Mouse (Mus musculus): ENCODE results near the gene Ap3s2. TPM values are rescaled to one million over a fixed set of nuclear protein-coding genes. Genes with fewer than 3 reads are reported as not detected.
A peak's percentile ranks its signal among the peaks of the same experiment; 100 is the strongest.

Ap3s2 gene
- 28.3 and 31.1 TPM in 2 replicates for polyA plus RNA-seq (2015; fragmentation: Nextera tagmentation; extraction: Ambion mirVana)

DNA sequence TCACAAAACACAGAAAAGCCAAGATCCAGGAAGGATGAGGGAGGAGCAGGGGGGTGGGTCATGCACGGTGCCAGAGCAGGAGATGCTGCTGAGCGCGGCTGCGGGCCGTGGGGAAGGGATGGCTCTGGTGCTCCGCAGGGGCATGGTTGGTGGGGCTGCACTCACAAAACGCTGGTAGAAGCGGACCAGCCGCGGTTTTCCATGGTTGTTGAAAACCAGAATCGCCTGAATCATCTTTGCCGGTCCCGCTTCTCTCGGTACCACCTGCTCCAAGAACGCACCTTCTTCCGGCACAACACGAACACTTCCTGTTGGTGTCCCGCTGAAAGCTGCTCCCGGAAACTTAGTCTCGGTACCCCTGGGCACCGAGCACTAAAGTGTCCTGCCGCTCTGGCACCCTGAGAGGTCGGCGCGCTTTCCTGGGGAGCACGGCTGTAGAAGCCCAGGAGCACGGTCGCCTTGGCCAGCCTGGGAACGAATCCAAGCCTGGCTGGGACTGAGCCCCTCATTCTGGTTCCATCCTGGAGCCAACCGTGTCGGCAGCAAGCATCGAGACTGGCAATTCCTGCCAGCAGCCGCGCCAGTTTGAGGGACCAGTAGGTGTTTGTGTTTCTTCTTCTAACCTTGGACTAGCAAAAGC is at the start of gene Ap3s2:
Gene Ap3s2 (minus strand): TSS at position 306 of the 640 bp plus-strand sequence.
- H3K27me3 ChIP-seq (replicated peaks) = no peaks in the 10 kb centered on the region
- peak within 1 kb of the TSS; percentile 80 for H3K4me2 ChIP-seq
- peak within 1 kb of the TSS; percentile 74 for H3K27ac ChIP-seq (replicated peaks)
- under 1% methylated on average over 34 of the region's 34 CpGs for WGBS
- H3K4me1 ChIP-seq = peaks cover 12% of the 10 kb centered on the region
- peak within 1 kb of the TSS; percentile 80 for H3K4me3 ChIP-seq
- peak within 1 kb of the TSS; percentile 88 for H3K9ac ChIP-seq
- H3K36me3 ChIP-seq = peaks cover 14% of the 10 kb centered on the region
- H3K9me3 ChIP-seq = no peaks in the 10 kb centered on the region
- peak; percentile 73; the same call in 1 of the 2 replicates for ATAC-seq (ENCODE audit: extremely low read depth, insufficient number of reproducible peaks, low FRiP score, low TSS enrichment)

- Histone ChIP-seq H3K4me1 (no peaks in the 10 kb centered on the region), H3K4me3 (no peak overlapping the region), H3K9ac (no peak overlapping the region), H3K9me3 (no peaks in the 10 kb centered on the region), H3K4me2 (no peak overlapping the region), H3K27ac (replicated peaks) (no peak overlapping the region), H3K36me3 (no peaks in the 10 kb centered on the region), H3K27me3 (replicated peaks) (no peaks in the 10 kb centered on the region)
- WGBS = 66% methylated on average over 6 of the region's 6 CpGs
- no peak for ATAC-seq (ENCODE audit: extremely low read depth, insufficient number of reproducible peaks, low FRiP score, low TSS enrichment)
These were observed 47.9 kb upstream of the Ap3s2 start for GRCm38 (mm10) chr7:79968326-79968725.

DNA sequence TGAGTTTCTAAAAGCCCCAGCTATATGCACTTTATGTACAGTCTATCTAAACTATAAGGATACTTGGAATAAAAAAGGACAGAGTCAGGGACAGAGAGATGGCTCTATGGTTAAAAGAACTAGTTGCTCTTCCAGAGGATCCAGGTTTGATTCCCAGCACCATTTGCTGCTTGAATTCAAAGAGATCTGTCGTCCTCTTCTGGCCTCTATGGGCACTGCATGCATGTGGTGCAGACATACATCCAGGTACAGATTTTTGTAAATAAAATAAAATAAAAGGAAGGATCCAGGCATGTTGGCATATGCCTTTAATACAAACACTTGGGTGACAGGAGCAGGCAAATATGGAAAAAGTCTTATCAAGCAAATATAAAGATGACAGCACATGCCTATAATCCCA is 41.2 kb upstream of the Ap3s2 start:
- ATAC-seq (ENCODE audit: extremely low read depth, insufficient number of reproducible peaks, low FRiP score, low TSS enrichment) = no peak
- Histone ChIP-seq H3K36me3 (no peaks in the 10 kb centered on the region), H3K9ac (no peak overlapping the region), H3K4me3 (no peak overlapping the region), H3K27ac (replicated peaks) (no peak overlapping the region), H3K27me3 (replicated peaks) (no peaks in the 10 kb centered on the region), H3K4me1 (no peaks in the 10 kb centered on the region), H3K4me2 (no peak overlapping the region), H3K9me3 (no peaks in the 10 kb centered on the region)
- WGBS = 33% methylated on average over 1 of the region's 1 CpGs

- WGBS = 69% methylated on average over 1 of the region's 1 CpGs
- Histone ChIP-seq H3K4me2 (no peak overlapping the region), H3K36me3 (no peaks in the 10 kb centered on the region), H3K27ac (replicated peaks) (no peak overlapping the region), H3K4me1 (no peaks in the 10 kb centered on the region), H3K4me3 (no peak overlapping the region), H3K27me3 (replicated peaks) (no peaks in the 10 kb centered on the region), H3K9me3 (peaks cover 7% of the 10 kb centered on the region; the same call in 1 of the 2 replicates), H3K9ac (no peak overlapping the region)
- ATAC-seq (ENCODE audit: extremely low read depth, insufficient number of reproducible peaks, low FRiP score, low TSS enrichment) = no peak
These were observed 35.7 kb upstream of the Ap3s2 start for GRCm38 (mm10) chr7:79956131-79956530.

- no peak overlapping the region for H3K4me3 ChIP-seq
- no peak overlapping the region for H3K9ac ChIP-seq
- ATAC-seq (ENCODE audit: extremely low read depth, insufficient number of reproducible peaks, low FRiP score, low TSS enrichment) = no peak
- 89% methylated on average over 1 of the region's 1 CpGs for WGBS
- no peaks in the 10 kb centered on the region for H3K27me3 ChIP-seq (replicated peaks)
- no peaks in the 10 kb centered on the region for H3K36me3 ChIP-seq
- H3K4me1 ChIP-seq = no peaks in the 10 kb centered on the region
- peaks cover 7% of the 10 kb centered on the region; the same call in 1 of the 2 replicates for H3K9me3 ChIP-seq
- no peak overlapping the region for H3K27ac ChIP-seq (replicated peaks)
- no peak overlapping the region for H3K4me2 ChIP-seq
These were observed 34.4 kb upstream of the Ap3s2 start for GRCm38 (mm10) chr7:79954890-79955289.

GRCm38 (mm10) chr7:79951038-79951437 is 30.6 kb upstream of the Ap3s2 start:
- no peak overlapping the region for H3K4me3 ChIP-seq

GRCm38 (mm10) chr7:79950236-79950635 is 29.8 kb upstream of the Ap3s2 start:
- H3K36me3 ChIP-seq = no peaks in the 10 kb centered on the region
- ATAC-seq (ENCODE audit: extremely low read depth, insufficient number of reproducible peaks, low FRiP score, low TSS enrichment) = no peak
- no peak overlapping the region for H3K27ac ChIP-seq (replicated peaks)
- H3K9me3 ChIP-seq = 0 out of 2 replicates have a peak, but pooled peaks cover 7% of the 10 kb centered on the region
- H3K27me3 ChIP-seq (replicated peaks) = no peaks in the 10 kb centered on the region
- H3K9ac ChIP-seq = no peak overlapping the region
- no peaks in the 10 kb centered on the region for H3K4me1 ChIP-seq
- H3K4me3 ChIP-seq = no peak overlapping the region
- no peak overlapping the region for H3K4me2 ChIP-seq
- 67% methylated on average over 6 of the region's 6 CpGs for WGBS

More at GRCm38 (mm10) chr7:79951038-79951437, 30.6 kb upstream of the Ap3s2 start:
- 0 out of 2 replicates have a peak, but pooled peaks cover 7% of the 10 kb centered on the region for H3K9me3 ChIP-seq
- no peaks in the 10 kb centered on the region for H3K36me3 ChIP-seq
- 58% methylated on average over 3 of the region's 3 CpGs for WGBS
- no peaks in the 10 kb centered on the region for H3K27me3 ChIP-seq (replicated peaks)
- ATAC-seq (ENCODE audit: extremely low read depth, insufficient number of reproducible peaks, low FRiP score, low TSS enrichment) = no peak
- H3K27ac ChIP-seq (replicated peaks) = no peak overlapping the region
- no peak overlapping the region for H3K4me2 ChIP-seq
- H3K4me1 ChIP-seq = no peaks in the 10 kb centered on the region
- no peak overlapping the region for H3K9ac ChIP-seq

GRCm38 (mm10) chr7:79935511-79936205 is 15.2 kb upstream of the Ap3s2 start:
- Histone ChIP-seq H3K9me3 (no peaks in the 10 kb centered on the region), H3K4me3 (peak overlapping the region; percentile 78), H3K4me2 (peak overlapping the region; percentile 84), H3K27ac (replicated peaks) (peak overlapping the region; percentile 83), H3K9ac (peak overlapping the region; percentile 88), H3K4me1 (peaks cover 21% of the 10 kb centered on the region), H3K27me3 (replicated peaks) (no peaks in the 10 kb centered on the region), H3K36me3 (no peaks in the 10 kb centered on the region)
- 15% methylated on average over 19 of the region's 19 CpGs for WGBS
- ATAC-seq (ENCODE audit: extremely low read depth, insufficient number of reproducible peaks, low FRiP score, low TSS enrichment) = no peak

DNA sequence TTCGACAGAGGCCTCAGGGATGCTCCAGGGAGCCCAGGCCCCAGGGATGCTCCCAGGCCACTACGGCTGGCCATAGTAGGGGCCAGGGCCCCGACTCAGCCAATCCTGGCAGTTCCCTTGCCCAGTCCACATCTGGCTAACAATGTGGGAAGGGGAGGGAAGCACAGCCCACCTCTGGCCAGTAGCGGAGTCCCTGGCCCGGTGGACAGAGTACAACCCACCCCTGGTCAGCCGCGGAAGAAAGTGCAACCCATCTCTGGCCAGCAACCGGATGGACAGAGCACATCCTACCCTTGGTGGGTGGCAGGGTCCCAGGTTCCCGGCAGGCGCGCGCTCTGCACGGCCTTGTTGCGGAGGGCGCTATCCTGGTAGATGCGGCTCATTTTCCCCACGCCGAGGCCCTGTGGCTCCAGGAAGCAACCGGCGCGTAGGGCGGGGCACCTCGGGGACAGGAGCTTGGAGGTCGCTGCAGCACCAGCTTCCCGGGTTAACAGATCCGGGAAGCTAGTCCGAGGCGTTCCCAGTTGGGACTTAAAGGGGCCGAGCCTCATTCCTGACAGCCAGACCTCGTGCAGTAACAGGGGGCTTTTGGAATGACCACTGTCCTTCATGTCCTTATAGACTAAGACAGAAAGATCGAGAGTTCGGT is 14.5 kb upstream of the Ap3s2 start, which contains the start of gene Arpin:
Gene Arpin (minus strand): TSS at position 498 of the 649 bp plus-strand sequence.
- 2% methylated on average over 32 of the region's 32 CpGs for WGBS
- peak within 1 kb of the TSS; percentile 83 for H3K27ac ChIP-seq (replicated peaks)
- H3K27me3 ChIP-seq (replicated peaks) = no peaks in the 10 kb centered on the region

DNA sequence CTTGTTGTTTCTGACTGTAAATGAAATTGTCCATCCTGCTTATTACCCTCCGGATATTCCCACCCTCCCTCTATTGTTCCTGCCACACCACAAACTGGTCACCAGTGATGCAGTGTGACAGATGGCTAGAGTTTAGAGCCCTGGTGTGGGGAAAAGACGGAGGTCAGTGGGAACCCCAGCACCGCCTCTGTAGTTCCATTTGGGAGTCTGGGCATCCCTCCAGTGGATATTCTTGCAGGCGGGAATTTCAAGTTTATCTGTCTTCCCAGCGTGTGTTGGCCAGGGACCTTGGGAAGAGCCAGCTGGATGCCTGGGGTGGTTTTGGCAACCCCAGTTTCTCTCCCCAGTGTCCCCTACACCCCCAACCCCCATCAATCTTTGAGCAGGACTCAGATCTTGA is 14.0 kb upstream of the Ap3s2 start:
- peaks cover 21% of the 10 kb centered on the region for H3K4me1 ChIP-seq

More for the DNA sequence above, 14.5 kb upstream of the Ap3s2 start, which contains the start of gene Arpin:
- Histone ChIP-seq H3K9ac (peak within 1 kb of the TSS; percentile 88), H3K36me3 (no peaks in the 10 kb centered on the region), H3K4me1 (peaks cover 21% of the 10 kb centered on the region), H3K4me2 (peak within 1 kb of the TSS; percentile 84), H3K9me3 (no peaks in the 10 kb centered on the region), H3K4me3 (peak within 1 kb of the TSS; percentile 78)
- peak; percentile 48; the same call in 1 of the 2 replicates for ATAC-seq (ENCODE audit: extremely low read depth, insufficient number of reproducible peaks, low FRiP score, low TSS enrichment)

DNA sequence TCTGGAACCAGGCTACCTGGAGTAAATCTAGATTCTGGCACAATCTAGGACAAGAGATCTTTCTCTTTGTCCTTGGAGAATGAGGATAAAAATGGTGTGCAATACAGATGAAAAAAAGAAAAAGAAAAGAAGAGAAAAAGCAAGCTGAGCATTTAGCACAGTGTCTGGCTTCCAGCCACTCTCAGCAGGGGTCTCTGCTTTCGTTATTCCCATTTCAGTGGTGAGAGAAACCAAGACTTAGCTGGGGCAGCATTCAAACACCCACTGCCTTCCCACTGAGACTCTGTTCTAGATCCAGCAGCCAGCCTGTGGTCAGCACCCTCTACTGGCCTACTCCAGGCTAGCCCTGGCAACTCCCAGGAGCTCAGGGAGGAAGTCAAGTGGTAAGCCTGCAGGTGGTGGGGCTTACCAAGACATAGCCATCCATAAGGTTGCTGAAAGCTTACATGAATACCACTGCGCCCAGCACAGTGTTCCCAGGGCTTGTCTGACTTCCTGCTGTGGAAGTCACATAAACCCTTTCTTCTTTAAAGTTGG is 8.1 kb upstream of the Ap3s2 start:
- Histone ChIP-seq H3K27ac (replicated peaks) (no peak overlapping the region), H3K9me3 (no peaks in the 10 kb centered on the region), H3K36me3 (peaks cover 42% of the 10 kb centered on the region), H3K27me3 (replicated peaks) (no peaks in the 10 kb centered on the region), H3K4me1 (no peaks in the 10 kb centered on the region), H3K4me2 (no peak overlapping the region), H3K4me3 (no peak overlapping the region), H3K9ac (no peak overlapping the region)
- 66% methylated on average over 2 of the region's 2 CpGs for WGBS
- ATAC-seq (ENCODE audit: extremely low read depth, insufficient number of reproducible peaks, low FRiP score, low TSS enrichment) = no peak

More for the DNA sequence above, 14.0 kb upstream of the Ap3s2 start:
- Histone ChIP-seq H3K36me3 (no peaks in the 10 kb centered on the region), H3K4me2 (peak overlapping the region; percentile 84), H3K9me3 (no peaks in the 10 kb centered on the region), H3K27ac (replicated peaks) (peak overlapping the region; percentile 83), H3K9ac (peak overlapping the region; percentile 88), H3K4me3 (peak overlapping the region; percentile 78), H3K27me3 (replicated peaks) (no peaks in the 10 kb centered on the region)
- 29% methylated on average over 5 of the region's 5 CpGs for WGBS
- ATAC-seq (ENCODE audit: extremely low read depth, insufficient number of reproducible peaks, low FRiP score, low TSS enrichment) = no peak

Measured in heart, embryonic 13.5 days (tissue).